Mouse (Mus musculus) spleen, postnatal 14 days (tissue): ENCODE data around the gene Mtrex.
A peak's percentile ranks its signal among the peaks of the same experiment; 100 is the strongest.

Experiments
- DNase-seq, 2 experiments: peaks; one replicate each; pipeline ENCODE4 v3.0.0; 2021 to 2022; ENCODE audit warnings: low spot score in 2 of 2

The Mtrex gene

GRCm38 (mm10) chr13:112867381-112867780 is 59.8 kb downstream of the Mtrex start:
- DNase-seq = no peak

DNA sequence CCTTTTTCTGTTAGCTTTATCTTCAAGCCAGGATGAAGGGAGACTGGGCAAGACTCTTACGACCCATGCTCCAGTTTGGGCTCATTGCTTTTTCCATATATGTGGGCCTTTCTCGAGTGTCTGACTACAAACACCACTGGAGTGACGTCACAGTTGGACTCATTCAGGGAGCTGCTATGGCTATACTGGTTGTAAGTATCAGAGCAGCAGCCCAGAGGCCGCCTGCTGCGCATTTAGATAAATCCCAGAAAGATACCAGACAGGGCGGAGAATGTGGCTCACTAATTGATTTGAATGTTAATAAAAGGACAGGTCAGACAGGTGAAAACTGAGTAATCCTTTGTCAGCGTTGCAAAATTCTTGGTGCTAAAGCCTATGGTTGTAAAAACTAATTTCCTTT is 60.4 kb downstream of the Mtrex start:
- DNase-seq = no peak

- no peak for DNase-seq
Measured at GRCm38 (mm10) chr13:112862978-112863677, 64.1 kb downstream of the Mtrex start.

- DNase-seq = no peak
Measured at GRCm38 (mm10) chr13:112862342-112862741, 64.9 kb downstream of the Mtrex start.

DNA sequence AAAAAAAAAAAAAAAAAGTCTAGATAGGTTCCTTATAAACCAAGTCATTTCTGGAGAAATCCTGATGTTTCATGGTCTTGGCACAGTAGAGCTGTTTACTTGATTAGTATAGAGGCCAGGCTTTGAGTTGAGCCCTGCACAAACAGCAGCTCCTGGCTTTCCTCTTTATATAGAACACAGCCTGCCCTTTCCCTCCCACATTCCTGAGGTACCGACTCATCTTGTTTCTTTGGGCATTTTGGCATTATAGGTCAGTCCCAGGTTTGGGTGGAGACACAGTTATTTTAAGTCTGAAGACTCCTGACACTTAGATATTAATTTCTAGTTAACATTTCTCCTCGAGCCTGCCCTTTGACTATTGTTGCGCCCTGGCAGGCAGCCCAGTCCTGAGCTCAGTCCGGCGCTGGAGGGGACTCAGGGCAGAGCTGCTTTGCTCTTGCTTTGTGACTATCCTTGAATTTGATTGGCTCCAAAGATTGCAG is 65.3 kb downstream of the Mtrex start:
- no peak for DNase-seq

- DNase-seq = no peak
Measured at GRCm38 (mm10) chr13:112860911-112861310, 66.3 kb downstream of the Mtrex start.

- no peak for DNase-seq
Measured at GRCm38 (mm10) chr13:112860370-112860769, 66.8 kb downstream of the Mtrex start.

DNA sequence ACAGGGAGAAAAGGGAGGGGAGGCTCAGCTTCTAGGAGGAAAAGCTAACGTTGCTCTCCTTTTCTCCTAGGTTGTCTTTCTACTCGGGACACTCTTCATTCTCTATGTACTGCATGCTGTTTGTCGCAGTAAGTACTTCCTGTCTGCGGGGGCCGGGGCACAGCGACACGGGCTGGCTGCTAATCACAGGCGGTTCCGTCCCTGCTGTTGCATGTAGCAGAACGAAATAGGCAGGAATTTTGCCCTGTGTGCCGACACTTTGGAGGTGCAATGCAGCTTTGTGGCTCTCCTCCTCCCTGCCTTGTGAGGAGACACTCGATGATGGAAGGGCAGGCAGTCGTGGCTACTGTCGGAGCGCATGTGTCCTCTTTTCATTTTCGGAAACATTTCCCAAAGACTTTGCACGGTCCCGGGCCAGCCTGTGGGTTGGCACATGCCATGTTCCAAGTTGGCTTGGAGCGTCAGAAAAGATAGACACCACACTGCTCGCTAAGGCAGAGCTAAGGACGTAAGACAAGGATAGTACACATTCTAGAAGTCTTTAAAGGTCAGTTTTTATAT is 67.5 kb downstream of the Mtrex start:
- DNase-seq = no peak

DNA sequence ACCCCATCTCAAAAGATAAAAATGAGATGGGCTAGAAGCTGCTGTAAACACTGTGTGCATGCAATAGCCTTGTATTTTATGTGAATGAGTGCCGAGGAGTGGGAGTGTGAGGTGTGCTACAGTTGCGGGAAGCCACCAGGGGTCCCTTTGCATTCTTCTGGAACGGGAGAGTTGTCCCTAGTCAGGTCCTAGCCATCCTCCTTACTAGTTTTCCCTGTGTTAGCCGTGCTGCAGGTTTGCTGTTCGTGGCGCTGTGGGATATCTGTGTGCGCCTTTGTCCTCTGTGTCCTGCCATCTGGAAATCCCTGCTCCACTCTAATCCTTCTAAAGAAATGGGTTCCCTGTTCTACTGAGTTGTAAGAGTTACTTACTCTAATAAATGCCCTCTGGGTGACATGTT is 69.3 kb downstream of the Mtrex start:
- no peak for DNase-seq

DNA sequence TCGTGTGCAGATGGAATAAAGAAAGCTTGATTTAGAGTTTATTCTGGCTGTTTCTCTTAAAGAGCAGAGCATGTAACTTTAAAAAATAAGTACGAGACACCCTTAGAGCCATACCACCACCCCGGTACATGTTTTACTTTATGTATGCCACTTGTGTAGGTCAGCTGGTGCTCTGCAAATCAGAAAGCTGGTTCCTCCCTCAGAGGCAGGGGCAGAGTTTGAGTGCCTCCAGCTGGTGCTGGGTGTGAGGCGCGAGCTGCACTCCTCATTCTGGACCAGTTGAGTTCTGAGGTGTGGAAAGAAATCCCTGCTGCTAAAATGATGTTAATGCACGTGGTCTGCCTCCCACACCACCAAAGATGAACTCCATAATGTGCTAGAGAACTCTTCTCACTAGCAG is 72.8 kb downstream of the Mtrex start:
- DNase-seq = no peak

- no peak for DNase-seq
Measured at GRCm38 (mm10) chr13:112853710-112854316, 73.4 kb downstream of the Mtrex start.

DNA sequence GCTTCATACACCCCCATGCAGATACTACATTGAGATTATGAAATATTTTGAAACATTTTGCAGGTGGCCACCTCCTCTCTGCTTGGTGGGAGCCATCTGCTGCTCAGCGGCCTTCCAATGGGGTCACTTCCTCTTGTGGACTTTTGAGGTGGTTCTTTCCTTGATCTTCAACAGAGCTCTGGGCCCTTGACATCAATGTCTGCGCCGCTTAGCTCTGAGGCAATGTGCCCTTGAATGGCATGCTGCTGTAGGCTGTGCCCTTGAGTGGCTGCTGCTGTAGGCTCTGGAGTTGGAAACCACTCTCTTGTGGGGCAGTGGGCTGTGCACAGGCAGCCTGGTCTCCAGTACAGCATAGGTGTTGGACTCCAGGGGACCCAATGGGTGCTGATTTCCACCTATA is 81.3 kb downstream of the Mtrex start:
- DNase-seq = no peak

GRCm38 (mm10) chr13:112840241-112841087 is 86.7 kb downstream of the Mtrex start:
- no peak for DNase-seq

DNA sequence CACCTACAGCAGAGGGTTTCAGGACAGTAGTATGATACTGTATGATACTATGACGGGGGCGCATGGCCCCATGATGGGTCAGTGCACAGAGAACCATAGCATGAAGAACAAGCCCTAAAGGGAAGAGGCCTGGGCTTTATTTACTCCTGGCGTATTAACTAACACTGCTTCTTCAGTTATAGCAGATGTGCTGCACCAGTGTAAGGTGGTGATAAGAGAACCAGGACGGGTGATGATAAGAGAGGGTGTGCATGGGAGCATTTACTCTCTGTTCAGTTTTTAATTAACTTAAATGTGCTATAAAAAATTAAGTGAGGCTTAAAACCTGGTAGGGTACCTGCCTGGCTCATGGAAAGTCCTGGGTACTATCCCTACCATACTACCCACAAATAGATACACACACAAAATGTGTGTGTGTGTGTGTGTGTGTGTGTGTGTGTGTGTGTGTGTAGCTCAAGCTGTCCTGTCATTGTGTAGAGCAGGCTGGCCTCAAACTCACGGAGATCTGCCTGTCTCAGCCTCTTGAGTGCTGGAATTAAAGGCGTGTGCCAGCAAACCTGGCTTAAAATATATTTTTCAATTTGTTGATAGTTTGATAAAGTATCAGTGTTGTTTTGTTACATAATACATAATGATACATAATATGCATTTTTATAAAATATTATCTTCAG is 88.5 kb downstream of the Mtrex start:
- DNase-seq = peak in 1 of 2 experiments; percentile 26

GRCm38 (mm10) chr13:112837621-112838155 is 89.5 kb downstream of the Mtrex start:
- DNase-seq = peak in 1 of 2 experiments; percentile 16

- DNase-seq = no peak
Measured at GRCm38 (mm10) chr13:112836951-112837350, 90.2 kb downstream of the Mtrex start.

DNA sequence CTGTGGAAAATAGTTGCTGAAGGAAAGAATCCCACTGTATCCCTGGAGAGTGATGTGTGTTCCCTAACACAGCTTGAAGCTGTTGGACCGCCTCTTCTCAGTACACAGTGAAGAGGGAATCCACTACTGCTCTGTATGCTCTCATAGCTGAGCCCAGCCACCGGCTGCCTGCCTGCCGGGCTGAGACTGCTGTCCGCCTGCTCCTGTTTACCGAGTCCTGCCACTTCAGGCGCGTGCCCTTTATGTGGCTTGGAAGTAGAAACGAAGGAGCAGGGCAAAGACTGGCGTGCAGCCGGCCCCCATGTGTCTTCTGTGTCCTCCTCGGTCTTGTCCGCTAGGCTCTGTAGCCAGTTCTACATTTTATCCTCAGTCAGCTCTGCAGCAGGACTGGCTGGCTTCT is 92.1 kb downstream of the Mtrex start:
- DNase-seq = no peak

DNA sequence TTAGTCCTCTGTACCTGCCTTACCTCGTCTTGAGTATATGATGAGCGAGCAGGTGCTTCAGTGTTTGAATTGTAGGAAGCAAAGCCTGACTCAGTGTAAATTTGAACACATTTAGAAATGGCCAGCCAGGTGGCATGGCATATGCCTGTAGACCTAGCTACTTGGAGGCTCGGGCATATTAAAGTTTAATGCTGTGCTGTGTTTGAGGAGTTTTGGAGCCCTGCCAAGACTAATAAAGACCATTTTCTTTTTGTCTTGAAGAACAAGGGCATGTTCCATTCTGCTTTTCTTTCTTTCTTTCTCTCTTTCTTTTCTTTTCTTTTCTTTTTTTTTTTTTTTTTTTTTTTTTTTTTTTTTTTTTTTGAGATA is 93.3 kb downstream of the Mtrex start:
- no peak for DNase-seq

DNA sequence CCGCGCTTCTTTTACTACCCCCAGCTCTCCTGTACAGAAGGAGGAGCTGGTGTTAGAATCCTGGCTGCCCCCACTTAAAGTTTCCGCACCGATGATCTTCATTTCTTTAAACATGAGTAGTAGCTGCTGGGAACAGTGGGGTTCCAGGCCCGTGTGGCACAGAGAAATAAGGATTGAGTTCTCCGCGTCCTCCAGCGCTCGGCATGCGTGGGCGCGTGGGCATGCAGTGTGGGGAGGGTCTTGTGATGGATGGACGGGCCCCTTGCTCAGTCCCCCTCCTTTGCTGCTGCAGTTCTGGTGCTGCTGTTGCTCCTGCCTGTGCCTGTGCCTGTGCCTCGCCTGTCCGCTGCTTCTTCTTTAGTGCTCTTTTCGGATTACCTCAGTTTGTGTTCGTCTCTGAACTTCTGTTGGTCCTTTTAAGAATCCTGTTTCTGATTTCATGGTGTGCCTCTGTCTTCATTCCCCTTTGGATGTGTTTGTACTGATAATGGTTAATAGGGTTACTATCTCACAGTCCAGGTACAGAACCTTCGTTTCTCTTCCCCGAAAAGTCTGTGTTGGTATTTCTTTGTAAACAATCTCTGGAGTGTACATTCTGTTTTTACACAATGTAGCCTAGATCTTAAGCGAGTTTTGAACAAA is 93.8 kb downstream of the Mtrex start:
- DNase-seq = no peak

DNA sequence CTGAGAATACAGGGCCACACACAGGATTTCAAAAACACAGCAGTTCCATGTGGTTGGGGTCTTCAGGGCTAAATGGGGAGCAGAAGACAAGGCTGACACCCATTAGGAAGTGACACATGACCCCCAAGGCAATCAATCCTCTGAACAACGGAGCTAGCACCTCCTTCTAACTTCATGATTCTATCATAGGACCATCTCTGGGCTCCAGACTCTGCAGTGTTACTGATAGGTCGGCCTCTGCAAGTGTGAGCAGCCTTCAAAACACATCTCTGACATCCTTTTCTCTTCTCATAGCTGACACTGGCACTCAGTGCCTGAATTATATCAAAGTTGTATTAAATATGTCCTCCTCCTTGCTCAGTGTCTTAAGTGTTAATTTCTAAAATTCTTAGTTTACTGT is 94.6 kb downstream of the Mtrex start:
- no peak for DNase-seq

DNA sequence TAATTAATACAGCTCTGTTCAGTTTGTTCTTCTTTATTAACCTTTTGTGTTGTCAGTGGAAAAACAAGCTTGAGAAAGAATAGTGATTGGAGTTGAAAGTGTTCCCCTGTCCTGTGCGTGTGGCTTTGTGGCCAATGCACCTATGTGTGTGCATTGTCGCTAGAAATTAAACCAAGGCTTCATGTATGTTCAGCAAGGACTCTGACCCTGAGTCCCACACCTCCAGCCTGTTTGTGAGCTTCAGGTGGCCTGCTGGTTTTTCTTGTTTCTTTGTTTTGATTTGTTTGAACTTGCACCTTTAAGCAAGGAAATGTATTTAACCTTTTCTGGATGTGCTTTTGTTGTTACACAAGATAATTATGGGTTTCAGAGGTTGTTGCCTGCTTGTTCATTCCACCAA is 97.6 kb downstream of the Mtrex start:
- DNase-seq = no peak
